Mouse (Mus musculus): Measurements from ENCODE around the gene Gm28230. TPM values are rescaled to one million over a fixed set of nuclear protein-coding genes. Genes with fewer than 3 reads are reported as not detected.

The Gm28230 gene
- total RNA-seq (2021) = under 1 TPM; 0.33 to 0.35 TPM
- long read RNA-seq, experiment 1 = 0 reads
- long read RNA-seq, experiment 2 = 0 reads

GRCm38 (mm10) chr2:74726551-74726950, at the start of gene Gm28230:
Gm28230 (plus strand) TSS chr2:74726728.
- no peak for DNase-seq
- intact Hi-C loops (cut with DNase I; ENCODE audit: low total_unique reads) = no loop called here

- DNase-seq = no peak
- intact Hi-C loops (cut with DNase I; ENCODE audit: low total_unique reads) = no loop called here
Measured at GRCm38 (mm10) chr2:74677106-74677505, 49.4 kb upstream of the Gm28230 start.

- no peak for DNase-seq
- intact Hi-C loops (cut with DNase I; ENCODE audit: low total_unique reads) = no loop called here
Measured at GRCm38 (mm10) chr2:74678891-74679595, 47.5 kb upstream of the Gm28230 start, which contains the start of gene Hoxd11. Hoxd11 (plus strand) TSS chr2:74679557.

- intact Hi-C loops (cut with DNase I; ENCODE audit: low total_unique reads) = no loop called here
- DNase-seq = no peak
Measured at GRCm38 (mm10) chr2:74679596-74679971, 46.9 kb upstream of the Gm28230 start.

GRCm38 (mm10) chr2:74679980-74680379, 46.5 kb upstream of the Gm28230 start:
- intact Hi-C loops (cut with DNase I; ENCODE audit: low total_unique reads) = no loop called here
- DNase-seq = no peak

- DNase-seq = no peak
- intact Hi-C loops (cut with DNase I; ENCODE audit: low total_unique reads) = no loop called here
Measured at GRCm38 (mm10) chr2:74680561-74681398, 45.7 kb upstream of the Gm28230 start.

- intact Hi-C loops (cut with DNase I; ENCODE audit: low total_unique reads) = no loop called here
- no peak for DNase-seq
Measured at GRCm38 (mm10) chr2:74681594-74682531, 44.7 kb upstream of the Gm28230 start.

GRCm38 (mm10) chr2:74682796-74683195, 43.7 kb upstream of the Gm28230 start:
- DNase-seq = no peak
- intact Hi-C loops (cut with DNase I; ENCODE audit: low total_unique reads) = no loop called here

- no peak for DNase-seq
- intact Hi-C loops (cut with DNase I; ENCODE audit: low total_unique reads) = no loop called here
Measured at GRCm38 (mm10) chr2:74683471-74683951, 43.0 kb upstream of the Gm28230 start.

- no peak for DNase-seq
- intact Hi-C loops (cut with DNase I; ENCODE audit: low total_unique reads) = no loop called here
Measured at GRCm38 (mm10) chr2:74684106-74684505, 42.4 kb upstream of the Gm28230 start.

GRCm38 (mm10) chr2:74685059-74685603, 41.4 kb upstream of the Gm28230 start:
- intact Hi-C loops (cut with DNase I; ENCODE audit: low total_unique reads) = no loop called here
- no peak for DNase-seq

- no peak for DNase-seq
- intact Hi-C loops (cut with DNase I; ENCODE audit: low total_unique reads) = no loop called here
Measured at GRCm38 (mm10) chr2:74686301-74686987, 40.1 kb upstream of the Gm28230 start.

- no peak for DNase-seq
- intact Hi-C loops (cut with DNase I; ENCODE audit: low total_unique reads) = no loop called here
Measured at GRCm38 (mm10) chr2:74686988-74687697, 39.4 kb upstream of the Gm28230 start.

GRCm38 (mm10) chr2:74687698-74688555, 38.6 kb upstream of the Gm28230 start:
- intact Hi-C loops (cut with DNase I; ENCODE audit: low total_unique reads) = no loop called here
- no peak for DNase-seq

- intact Hi-C loops (cut with DNase I; ENCODE audit: low total_unique reads) = no loop called here
- no peak for DNase-seq
Measured at GRCm38 (mm10) chr2:74688795-74689573, 37.5 kb upstream of the Gm28230 start.

GRCm38 (mm10) chr2:74689574-74690337, 36.8 kb upstream of the Gm28230 start:
- intact Hi-C loops (cut with DNase I; ENCODE audit: low total_unique reads) = no loop called here
- no peak for DNase-seq
